Mouse (Mus musculus) G1E (cell line): ENCODE data around the gene Dhrs11.

Experiments
- CTCF ChIP-seq: IDR thresholded peaks from 2 replicates; pipeline ENCODE4 v1.5.1; 2012; ENCODE audit warnings: low read depth, low read length, inconsistent platforms, mixed read lengths
- GATA2 ChIP-seq: IDR thresholded peaks from 2 replicates; pipeline ENCODE4 v1.6.1; 2012; ENCODE audit warnings: low read depth, low read length, inconsistent platforms, borderline replicate concordance
- POLR2AphosphoS5 ChIP-seq: IDR thresholded peaks from 2 replicates; pipeline ENCODE4 v1.6.1; 2012; ENCODE audit warnings: low read depth, low read length, inconsistent platforms; ENCODE audit not compliant: insufficient replicate concordance

GRCm38 (mm10) chr11:84823484-84823897 is 5.3 kb downstream of the Dhrs11 start:
- TF ChIP-seq CTCF: no peak
- no peak for TF ChIP-seq POLR2AphosphoS5
- TF ChIP-seq GATA2: no peak
